ENCODE assay signal across 15 mouse cellular contexts in the genomic region with DNA sequence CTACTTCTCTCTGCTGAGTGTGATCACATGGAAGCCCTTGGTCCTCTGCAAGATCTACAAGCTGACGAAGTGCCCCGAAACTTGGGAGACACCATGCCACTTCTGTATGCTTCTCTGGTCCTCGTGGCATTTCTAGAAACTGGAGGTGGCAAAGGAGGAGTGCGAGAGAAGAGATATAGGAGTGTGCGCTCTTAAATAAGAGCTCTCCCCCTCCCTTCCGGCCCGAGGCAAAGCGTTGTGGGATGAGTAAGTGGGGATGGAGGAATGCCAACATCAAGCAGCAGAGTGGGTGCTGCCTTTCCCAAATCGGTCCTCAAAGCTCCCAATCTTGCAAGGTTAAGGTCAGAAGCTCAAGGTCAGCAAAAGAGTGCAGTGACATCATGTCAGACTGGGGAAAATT.
DNase-seq lines count a peak whose midpoint lies in the region; ATAC-seq and TF ChIP-seq lines count a peak whose summit lies in the region.
"Had no signal": no experiment of that assay in that cellular context is flagged by ENCODE, and none has a peak within 500 bp of the region (broad histone marks: within the 10 kb centered on the region; RNA-seq: fewer than 3 reads in every experiment).

No protein-coding gene starts in this region.

- no peaks in the 10 kb centered on the region for H3K36me3 ChIP-seq in myocyte (ENCODE audit: control insufficient read depth, insufficient read depth)
- H3K36me3 ChIP-seq: embryonic facial prominence, embryonic 12.5 days; forebrain, embryonic 10.5 days; lung, embryonic 15.5 days had no signal

- peak; percentile 39 for DNase-seq in 3T3-L1 (ENCODE audit: low read depth, low spot score)
- peak; percentile 81 for DNase-seq in adrenal gland, adult 2 months
- peak; percentile 27 to 33 for DNase-seq in frontal cortex, postnatal 25 days (ENCODE audit: low spot score in 2 of 2)
- DNase-seq in lung, postnatal 36 days: no peak
- DNase-seq: cerebellum, postnatal 36 days; gastrocnemius, postnatal 10 days; heart, postnatal 10 days; thymus, postnatal 4 days had no signal

- H3ac ChIP-seq in myocyte (ENCODE audit: control insufficient read depth, insufficient read length): no peak overlapping the region

- H3K4me3 ChIP-seq in myocyte: no peak overlapping the region
- H3K4me3 ChIP-seq: embryonic facial prominence, embryonic 12.5 days; forebrain, embryonic 10.5 days; lung, embryonic 15.5 days had no signal

- ATAC-seq in CD4-positive, CD25-positive, alpha-beta regulatory T cell, adult 4 months: no peak
- no peak for ATAC-seq in inflammation-experienced regulatory T-cells, adult 6 months
- ATAC-seq: hindbrain, postnatal 0 days had no signal

- TF ChIP-seq POLR2A in myocyte (IDR thresholded peaks at IDR 0.05; ENCODE audit: insufficient read length, low read depth): no peak

- H3K4me2 ChIP-seq in myocyte (ENCODE audit: low read depth): peak overlapping the region; percentile 52
- H3K4me2 ChIP-seq: embryonic facial prominence, embryonic 12.5 days; lung, embryonic 15.5 days had no signal

- H3K27me3 ChIP-seq in myocyte (ENCODE audit: control insufficient read depth, insufficient read depth, insufficient read length): no peaks in the 10 kb centered on the region
- H3K27me3 ChIP-seq: embryonic facial prominence, embryonic 12.5 days; lung, embryonic 15.5 days had no signal

- H3K79me2 ChIP-seq in myocyte (ENCODE audit: control insufficient read depth, insufficient read depth): no peaks in the 10 kb centered on the region

TF ChIP-seq in myocyte, 11 proteins besides CTCF, POLR2A, EP300 and RAD21:
- TF ChIP-seq TCF3 (IDR thresholded peaks at IDR 0.05; ENCODE audit: insufficient read length, low read depth) (no peak), MAX (IDR thresholded peaks at IDR 0.05; ENCODE audit: low read depth) (no peak), USF1 (IDR thresholded peaks at IDR 0.05; ENCODE audit: low read depth) (no peak), MYOD1 (IDR thresholded peaks at IDR 0.05; ENCODE audit: control insufficient read depth in 1 of 3, insufficient read length in 2 of 3, low read depth in 2 of 3) (no peak), E2F4 (IDR thresholded peaks at IDR 0.05; ENCODE audit: insufficient read depth) (no peak), REST (IDR thresholded peaks at IDR 0.05; ENCODE audit: insufficient read depth, insufficient read length) (no peak), CEBPB (IDR thresholded peaks at IDR 0.05; ENCODE audit: insufficient read depth, poor library complexity, severe bottlenecking) (no peak), TCF12 (IDR thresholded peaks at IDR 0.05; ENCODE audit: insufficient read depth, poor library complexity, severe bottlenecking) (no peak), MYOG (IDR thresholded peaks at IDR 0.05; ENCODE audit: control insufficient read depth in 1 of 3, insufficient read depth in 1 of 3, insufficient read length in 2 of 3, low read depth in 2 of 3) (no peak), POLR2AphosphoS2 (IDR thresholded peaks at IDR 0.05; ENCODE audit: insufficient read length, low read depth) (no peak), SRF (IDR thresholded peaks at IDR 0.05; ENCODE audit: control insufficient read depth, insufficient read length, low read depth) (no peak)
TF ChIP-seq in myocyte: peak in this region for 0.
